Mouse (Mus musculus): ENCODE results near the gene Cldnd2. TPM values are rescaled to one million over a fixed set of nuclear protein-coding genes. Genes with fewer than 3 reads are reported as not detected.
"Not testable (repeated sequence)": the region's sequence is repeated elsewhere in the genome, so short reads cannot be mapped to it uniquely, and the experiment has no call there.

Gene Cldnd2
- total RNA-seq (2021), result not detected

DNA sequence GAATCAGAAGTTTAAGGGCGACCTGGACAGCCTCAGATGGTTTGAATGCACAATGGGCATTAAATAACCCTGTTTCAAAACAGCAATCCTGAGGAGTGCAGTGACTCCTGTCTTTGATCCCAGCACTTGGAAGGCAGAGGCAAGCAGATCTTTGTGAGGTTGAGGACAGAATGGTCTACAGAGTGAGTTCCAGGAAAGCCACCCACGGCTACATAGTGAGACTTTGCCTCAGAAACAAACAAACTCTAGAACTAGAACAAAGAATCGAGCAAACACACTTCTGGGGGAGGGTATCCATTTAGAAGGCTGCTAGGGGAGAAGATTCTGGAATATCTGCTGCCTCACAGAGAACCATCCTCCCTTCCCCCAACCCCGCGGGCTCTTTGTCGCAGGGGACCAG, at the start of gene Cldnd2:
Cldnd2 (plus strand) TSS at position 301 of the 400 bp plus-strand sequence.
- DNase-seq, result no peak
- intact Hi-C loops (cut with DNase I), result loop anchor here (5.0 kb wide), 2 partner anchors 133 to 807 kb away; partner anchors contain the start of genes 1700028J19Rik and 2410002F23Rik

DNA sequence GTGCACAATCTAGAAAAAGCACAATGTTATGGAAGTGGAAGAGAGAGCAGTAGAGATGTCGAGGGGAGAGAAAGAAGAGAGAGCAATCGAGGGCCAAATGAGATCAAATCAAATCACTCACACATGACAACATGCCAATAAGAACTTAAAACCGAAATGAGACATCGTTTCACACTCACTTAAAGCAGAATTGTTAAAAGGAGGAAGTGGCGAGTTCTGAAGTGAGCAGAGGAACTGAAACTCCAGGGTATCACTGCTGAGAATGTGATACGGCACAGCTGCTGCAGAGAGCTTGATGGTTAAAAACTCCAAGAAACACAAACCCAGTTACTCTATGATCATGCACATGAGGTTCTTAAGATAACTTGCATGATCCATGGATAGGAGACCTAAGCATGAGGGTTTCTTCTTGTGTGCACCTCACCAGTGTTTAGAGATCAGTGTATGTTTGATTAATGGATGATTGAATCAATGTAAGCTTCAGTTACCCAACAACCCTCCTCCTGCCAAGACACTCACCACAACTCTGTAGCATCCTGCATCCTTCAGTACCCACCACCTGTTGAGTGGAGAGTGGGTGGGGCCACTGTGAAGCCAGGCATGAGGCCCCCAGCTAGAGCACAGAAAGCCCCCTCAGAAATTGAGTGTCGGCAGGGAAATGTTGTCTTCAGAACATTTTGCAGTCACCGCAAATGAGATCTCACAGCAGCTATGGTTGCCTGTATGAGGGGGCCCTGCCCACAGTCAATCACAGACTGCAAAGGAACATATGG, 48.0 kb upstream of the Cldnd2 start:
- DNase-seq, result peak in 1 of 2 experiments; percentile 2
- intact Hi-C loops (cut with DNase I), result no loop called here

DNA sequence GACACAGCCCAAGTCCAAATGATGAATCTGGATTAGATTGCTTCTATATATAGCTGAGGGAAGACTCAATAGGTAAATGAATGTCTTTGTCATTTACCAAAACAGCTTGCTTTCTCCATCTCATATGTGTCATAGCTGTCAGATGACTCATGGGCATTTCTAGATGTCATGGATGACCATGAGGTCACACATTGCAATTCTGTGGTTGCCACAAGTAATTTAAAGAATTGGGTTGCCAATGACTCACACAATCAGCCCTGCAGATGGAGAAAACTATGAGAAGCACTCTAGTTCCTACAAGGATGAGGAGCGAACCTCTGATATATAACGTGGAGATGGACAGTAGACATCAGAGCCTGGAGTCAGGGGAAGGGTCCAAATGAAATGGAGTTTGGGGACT, 41.1 kb upstream of the Cldnd2 start:
- intact Hi-C loops (cut with DNase I), result no loop called here
- DNase-seq, result no peak

DNA sequence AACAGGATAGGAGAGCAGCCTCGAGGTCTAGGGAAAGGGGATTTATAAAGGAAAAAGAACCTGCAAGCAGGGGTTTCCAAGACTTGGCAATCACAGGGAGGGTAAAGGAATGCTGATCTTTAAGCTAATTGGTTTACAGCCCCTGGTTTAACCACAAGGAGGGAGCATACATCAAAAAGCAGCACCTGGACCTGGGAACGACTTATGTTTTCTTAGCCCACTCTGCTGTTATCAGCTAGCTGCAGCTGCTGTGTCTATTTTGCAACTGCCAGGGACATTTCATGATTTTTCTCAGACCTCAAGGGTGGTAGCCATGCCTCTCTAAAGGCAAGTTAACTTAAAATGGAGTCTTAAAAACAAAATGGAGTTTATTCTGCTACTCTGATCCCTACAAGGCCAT, 37.9 kb upstream of the Cldnd2 start:
- intact Hi-C loops (cut with DNase I), result no loop called here
- no peak for DNase-seq

DNA sequence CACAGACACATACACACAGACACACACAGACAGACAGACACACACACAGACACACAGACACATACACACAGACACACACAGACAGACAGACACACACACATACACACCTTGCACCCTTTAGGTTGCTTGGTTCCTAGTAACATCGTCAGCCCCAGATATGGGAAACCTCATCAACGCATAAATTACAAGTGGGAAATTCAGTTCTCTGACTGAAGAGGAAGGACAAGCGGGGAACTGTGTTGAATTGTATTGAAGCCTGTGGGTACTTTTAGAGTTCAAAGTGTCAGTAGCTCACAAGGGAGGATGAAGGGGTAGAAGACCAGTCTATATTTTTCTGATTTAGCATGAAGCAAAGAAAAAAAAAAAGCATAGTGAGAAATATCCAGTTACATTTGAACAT, 33.0 kb upstream of the Cldnd2 start:
- intact Hi-C loops (cut with DNase I), result no loop called here

DNA sequence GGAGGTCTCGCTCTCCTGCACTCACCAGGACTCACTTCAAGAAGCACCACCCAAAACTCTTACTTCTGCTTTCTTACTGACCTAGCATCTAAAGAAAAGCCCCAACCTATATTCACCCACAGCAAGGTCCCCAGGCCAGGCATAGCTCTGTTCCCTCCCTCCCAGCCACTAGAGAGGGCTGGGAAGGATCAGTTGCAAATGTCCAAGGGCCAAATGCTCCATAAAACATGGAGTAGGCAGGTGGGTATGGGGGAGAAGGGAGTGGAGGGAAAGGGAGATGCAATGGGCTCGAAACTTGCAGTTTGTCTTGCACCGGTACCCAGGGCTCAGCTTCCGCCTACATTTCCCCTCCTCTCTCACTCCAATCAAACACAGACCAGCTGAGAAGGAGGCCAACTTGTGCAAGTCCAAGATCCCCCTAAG, 32.4 kb upstream of the Cldnd2 start, which contains the start of gene Siglecg:
Siglecg (plus strand) TSS at position 74 of the 423 bp plus-strand sequence.
- DNase-seq, result no peak
- intact Hi-C loops (cut with DNase I), result no loop called here

More for the DNA sequence above, 33.0 kb upstream of the Cldnd2 start:
- no peak for DNase-seq

DNA sequence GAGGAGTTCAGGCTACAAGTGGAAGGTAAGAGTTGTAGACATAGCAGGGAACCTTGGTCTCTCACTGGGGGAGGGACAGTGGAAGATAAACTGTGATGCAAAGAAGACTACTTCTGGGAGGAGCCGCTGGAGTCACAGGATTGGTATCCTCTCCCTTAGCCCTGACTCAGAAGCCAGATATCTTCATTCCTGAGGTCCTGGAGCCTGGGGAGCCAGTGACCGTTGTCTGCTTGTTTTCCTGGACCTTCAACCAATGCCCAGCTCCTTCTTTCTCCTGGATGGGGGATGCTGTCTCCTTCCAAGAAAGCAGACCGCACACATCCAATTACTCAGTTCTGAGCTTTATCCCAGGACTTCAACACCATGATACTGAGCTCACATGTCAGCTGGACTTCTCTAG, 31.5 kb upstream of the Cldnd2 start:
- no peak for DNase-seq
- intact Hi-C loops (cut with DNase I), result no loop called here

DNA sequence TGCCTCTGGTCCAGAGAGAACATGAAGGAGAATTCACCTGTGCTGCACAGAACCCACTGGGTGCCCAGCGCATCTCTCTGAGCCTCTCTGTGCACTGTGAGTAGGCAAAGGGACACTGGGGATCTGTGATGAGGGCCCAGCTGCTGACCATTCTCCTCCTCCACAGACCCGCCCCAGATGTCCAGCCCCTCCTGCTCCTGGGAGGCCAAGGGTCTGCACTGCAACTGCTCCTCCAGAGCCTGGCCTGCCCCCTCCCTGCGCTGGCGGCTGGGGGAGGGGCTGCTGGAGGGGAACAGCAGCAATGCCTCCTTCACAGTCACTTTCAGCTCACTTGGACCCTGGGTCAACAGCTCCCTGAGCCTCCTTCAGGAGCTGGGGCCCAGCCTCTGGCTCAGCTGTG, 28.9 kb upstream of the Cldnd2 start:
- DNase-seq, result not testable (repeated sequence)

DNA sequence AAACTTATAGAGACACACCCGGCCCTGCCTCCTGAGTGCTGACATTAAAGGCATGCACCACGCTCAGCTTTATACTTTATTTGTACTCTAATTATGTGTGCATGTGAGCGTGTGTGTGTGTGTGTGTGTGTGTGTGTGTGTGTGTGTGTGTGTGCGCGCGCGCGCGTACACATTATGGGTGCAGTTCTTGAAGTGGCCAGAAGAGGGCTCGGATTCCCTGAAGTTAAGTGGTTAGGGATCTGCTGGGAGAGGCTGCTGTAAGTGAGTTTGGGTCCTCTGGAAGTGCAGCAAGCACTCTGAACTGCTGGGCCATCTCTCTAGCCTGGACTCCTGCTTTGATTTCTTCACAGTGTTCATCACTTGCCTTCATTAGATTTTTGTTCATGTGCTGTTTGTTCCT, 23.3 kb upstream of the Cldnd2 start:
- no peak for DNase-seq
- intact Hi-C loops (cut with DNase I), result no loop called here

More for the DNA sequence above, 28.9 kb upstream of the Cldnd2 start:
- intact Hi-C loops (cut with DNase I), result not testable (repeated sequence)

DNA sequence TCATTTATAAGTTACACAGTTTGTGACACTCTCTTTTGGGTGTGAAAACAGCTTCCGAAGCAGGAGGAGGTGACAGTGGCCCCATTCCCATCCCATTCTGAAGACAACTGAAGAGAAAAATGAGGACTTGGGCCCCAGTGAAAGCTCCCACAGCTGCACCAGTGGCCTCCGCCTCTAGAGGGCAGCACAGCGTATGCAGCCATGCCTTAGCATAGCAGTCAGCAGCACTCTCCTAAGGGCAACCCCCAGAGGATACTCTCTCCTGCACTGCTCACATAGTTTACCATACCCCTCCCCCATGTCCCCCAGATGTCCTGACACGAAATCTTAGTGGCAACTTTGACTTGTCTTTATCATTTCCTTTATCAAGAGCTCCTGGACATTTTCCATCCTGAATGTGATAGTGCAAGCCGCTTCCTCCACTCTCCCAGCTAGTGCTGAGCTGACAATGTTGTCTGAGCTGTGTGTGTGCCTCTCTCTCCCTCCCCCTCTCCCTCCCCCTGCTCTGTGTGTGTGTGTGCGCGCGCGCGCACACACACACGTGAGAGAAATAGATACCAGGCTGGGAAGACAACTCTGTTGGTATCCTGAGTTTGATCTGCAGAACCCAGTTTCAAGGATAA, 17.5 kb upstream of the Cldnd2 start:
- intact Hi-C loops (cut with DNase I), result loop anchor here (1.0 kb wide), 1 partner anchor 43 kb away; no protein-coding TSS in a partner anchor
- peak; percentile 85 to 91 for DNase-seq

DNA sequence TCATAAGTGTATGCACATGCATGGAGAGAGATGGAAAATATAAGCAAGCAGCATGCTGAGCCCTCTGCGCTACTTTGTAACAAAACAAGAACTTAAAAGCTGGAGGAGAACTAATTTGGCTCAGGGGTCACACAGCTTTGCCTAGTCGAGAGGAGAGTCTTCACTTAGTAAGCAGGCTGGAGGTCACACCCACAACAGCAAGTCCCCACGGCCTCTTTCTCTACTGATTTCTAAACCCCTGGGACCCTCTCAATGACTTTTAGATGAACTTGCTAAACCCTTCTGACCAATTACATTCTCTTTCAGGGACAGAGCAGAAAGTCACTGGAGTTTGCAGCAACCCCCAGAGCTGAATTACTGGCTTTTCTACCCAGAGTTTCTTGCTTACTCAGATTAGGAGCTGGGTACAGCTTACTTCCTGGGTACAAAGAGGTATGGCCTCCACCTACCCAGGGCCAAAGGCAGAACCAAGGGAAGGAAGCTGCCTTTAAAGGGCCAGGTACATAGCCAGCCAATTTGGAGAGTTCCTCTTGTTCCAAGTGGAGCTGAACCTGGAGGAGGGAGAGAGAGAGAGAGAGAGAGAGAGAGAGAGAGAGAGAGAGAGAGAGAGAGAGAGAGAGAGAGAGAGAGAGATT, 16.5 kb upstream of the Cldnd2 start:
- intact Hi-C loops (cut with DNase I), result loop anchor here (1.0 kb wide), 1 partner anchor 42 kb away; no protein-coding TSS in a partner anchor
- DNase-seq, result no peak

DNA sequence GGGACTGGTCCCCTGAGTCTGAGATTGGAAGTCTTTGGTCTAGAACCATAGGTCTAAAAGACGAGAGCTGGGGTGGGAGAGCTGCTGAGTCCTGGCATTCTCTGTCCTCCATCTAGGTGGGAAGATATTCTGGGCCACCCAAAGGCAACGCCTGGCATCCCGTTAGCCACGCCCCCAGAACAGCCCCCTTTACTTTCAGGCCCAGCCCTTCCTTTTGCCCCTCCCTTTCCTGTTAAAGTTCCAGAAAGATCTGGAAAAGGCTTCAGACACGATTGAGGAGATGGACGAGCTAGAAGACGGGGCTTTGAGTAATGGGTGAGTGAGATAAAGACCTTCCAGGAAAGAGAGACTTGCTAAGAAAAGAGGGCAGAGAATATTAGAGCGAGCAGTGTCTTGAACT, 13.2 kb upstream of the Cldnd2 start, which contains the start of gene Lim2:
Lim2 (plus strand) TSS at position 265 of the 400 bp plus-strand sequence.
- no peak for DNase-seq
- intact Hi-C loops (cut with DNase I), result no loop called here

DNA sequence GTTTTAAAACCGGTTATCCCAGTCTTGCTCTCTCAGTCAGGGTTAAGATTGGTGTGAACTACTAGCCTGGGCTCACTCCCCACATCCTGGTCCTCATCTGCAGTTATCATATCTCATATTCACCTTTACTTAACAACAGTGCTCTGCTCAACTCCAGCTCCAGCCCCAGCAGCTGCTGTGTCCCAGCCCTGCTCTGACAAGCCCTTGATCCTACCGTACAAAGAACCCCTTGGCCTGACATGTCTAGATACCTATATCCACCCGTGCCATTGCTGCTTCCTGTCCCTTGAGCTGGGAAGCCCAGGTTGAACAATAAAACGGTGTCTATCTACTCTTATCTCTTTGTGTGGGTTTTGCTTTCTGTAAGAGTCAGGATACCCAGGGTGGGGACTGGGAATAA, 11.1 kb upstream of the Cldnd2 start:
- intact Hi-C loops (cut with DNase I), result no loop called here
- no peak for DNase-seq

DNA sequence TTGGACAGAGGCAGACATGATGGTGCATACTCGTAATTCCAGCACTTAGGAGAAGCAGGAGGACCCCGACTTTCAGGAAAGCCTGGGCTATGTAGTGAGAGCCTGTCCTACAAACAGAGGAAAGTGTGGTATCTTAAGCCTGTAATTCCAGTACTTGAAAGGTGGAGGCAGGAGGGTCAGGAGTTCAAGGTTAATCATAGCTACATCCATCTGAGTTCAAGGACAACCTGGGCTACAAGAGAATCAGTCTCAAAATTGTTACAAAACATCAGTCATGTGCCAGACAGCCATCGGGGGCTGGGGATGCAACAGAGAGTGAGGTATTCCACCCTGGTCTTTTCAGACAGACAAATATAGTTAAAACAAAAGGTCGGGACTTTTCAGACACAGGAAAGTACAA, 7.7 kb upstream of the Cldnd2 start:
- no peak for DNase-seq
- intact Hi-C loops (cut with DNase I), result no loop called here

DNA sequence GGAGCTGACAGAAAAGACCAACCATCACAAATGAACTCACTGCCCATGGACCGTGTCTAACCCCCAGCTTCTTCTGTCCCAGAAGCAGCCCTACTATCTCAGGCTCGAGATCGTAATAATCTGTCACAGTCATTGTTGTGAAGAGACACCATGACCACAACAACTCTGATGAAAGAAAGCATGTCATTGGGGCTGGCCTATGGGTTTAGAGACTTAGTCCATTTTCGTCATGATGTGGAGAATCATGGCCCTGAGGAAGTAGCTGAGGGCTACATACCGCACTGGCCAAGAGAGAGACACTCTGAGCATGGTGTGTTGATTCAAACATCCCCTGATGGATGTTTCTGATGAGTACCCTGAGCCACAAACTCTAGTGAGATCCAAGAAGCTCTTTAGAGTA, 5.9 kb upstream of the Cldnd2 start:
- intact Hi-C loops (cut with DNase I), result no loop called here
- DNase-seq, result no peak

DNA sequence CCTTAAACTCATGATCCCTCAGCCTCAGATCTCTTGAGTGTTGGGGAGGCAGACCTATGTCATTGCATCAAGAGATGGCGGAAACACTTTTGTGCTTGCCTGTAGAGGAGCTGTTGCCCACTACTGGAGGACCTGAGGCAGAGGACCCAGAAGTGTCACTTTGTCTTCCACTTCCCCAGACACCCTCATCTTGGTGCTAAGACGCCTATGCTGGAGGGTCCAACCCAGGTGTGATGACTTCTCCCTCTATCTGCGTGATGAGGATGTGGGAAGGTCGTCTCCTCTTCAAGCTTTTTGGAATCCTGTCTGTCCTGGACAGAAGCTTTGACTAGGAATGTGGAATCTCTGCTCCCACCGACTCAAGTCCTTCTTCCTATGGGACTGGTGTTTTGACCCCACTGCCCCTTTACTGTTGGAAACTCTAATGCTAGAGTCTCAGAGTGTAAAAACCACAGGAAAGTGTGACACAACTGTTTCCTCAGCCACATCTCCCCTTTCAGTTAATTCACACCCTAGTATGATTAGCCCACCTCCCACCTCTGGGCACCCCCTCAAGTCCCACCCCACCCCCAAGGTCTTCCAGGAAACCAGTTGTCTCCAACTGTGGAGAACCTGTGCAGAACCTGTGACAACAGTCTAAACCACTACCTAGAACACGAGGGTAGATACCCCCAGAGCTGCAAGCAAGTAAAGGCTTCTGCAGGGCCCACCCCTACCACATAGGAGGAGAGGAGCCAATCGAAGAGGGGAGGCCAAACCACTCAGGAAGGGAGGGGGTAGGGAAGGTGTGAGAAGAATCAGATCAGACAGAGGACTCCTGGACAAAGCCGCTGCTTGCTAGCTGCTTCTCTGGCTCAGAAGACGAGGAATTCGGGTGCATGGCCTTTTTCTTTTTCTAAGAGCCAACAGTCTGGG, 4.0 kb upstream of the Cldnd2 start, which contains the start of gene Nkg7:
Nkg7 (plus strand) TSS at position 733 of the 915 bp plus-strand sequence.
- no peak for DNase-seq
- intact Hi-C loops (cut with DNase I), result no loop called here

DNA sequence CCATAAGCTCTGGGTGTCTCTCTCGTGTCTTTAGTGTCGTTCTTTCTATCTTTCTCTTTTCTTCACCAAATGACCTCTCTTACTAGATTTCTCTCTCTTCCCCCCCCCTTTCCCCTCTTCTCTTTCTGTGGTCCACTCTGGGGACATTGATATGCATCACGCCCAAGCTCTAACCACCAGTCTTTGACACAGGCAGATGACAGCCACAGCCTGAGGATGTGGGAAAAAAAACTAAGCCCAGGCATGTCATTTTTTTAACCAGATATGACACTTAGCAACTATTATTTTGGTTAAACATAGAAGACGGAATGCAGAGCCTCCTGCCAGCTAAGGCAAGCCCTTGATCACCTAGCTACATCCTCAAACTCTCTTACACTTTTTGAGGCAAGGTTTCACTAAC, 2.0 kb upstream of the Cldnd2 start:
- intact Hi-C loops (cut with DNase I), result no loop called here

DNA sequence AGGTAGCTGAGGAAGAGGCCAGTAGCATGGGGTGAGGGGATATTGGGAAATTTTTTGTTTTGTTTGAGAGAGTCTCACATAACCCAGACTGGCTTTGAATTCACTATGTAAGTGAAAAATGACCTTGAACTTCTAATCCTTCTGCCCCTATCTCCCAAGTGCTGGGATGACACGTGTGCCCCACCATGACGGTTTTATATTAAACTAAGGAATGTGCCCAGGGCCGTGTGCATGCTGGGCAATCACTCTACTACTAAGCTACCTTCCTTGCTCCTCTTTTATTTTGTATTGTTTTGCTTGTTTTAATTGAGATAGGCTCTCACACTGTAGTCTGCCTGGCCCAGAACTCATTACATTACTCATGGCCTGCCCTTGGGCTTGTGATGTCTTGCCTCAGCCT, 489 bp downstream of the Cldnd2 start:
- no peak for DNase-seq
- intact Hi-C loops (cut with DNase I), result loop anchor here (5.0 kb wide), 2 partner anchors 134 to 806 kb away; partner anchors contain the start of genes 1700028J19Rik and 2410002F23Rik

More for the DNA sequence above, 2.0 kb upstream of the Cldnd2 start:
- no peak for DNase-seq

DNA sequence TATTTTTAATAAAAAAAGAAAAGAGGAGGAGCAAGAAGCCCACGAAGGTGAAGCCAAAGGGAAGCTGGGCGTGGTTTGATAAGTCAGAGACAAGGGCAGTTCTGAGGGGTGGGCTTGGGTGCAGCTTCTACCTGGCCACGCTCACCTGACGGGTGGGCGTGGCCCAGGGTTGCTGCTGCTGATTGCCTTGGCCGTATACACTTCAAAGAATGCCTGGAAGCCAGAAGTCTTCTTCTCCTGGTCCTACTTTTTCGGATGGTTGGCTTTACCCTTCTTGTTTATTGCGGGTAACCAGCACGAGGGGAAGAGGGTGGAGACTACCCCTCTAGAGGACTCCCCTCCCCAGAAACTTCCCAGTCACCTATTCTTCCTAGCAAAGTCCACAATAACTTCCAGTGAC, 2.1 kb downstream of the Cldnd2 start:
- DNase-seq, result no peak
- intact Hi-C loops (cut with DNase I), result loop anchor here (5.0 kb wide), 2 partner anchors 135 to 805 kb away; partner anchors contain the start of genes 1700028J19Rik and 2410002F23Rik

Data from heart, postnatal 36 days (tissue).